Mouse (Mus musculus): ENCODE measurements around the gene Tead4.

DNA sequence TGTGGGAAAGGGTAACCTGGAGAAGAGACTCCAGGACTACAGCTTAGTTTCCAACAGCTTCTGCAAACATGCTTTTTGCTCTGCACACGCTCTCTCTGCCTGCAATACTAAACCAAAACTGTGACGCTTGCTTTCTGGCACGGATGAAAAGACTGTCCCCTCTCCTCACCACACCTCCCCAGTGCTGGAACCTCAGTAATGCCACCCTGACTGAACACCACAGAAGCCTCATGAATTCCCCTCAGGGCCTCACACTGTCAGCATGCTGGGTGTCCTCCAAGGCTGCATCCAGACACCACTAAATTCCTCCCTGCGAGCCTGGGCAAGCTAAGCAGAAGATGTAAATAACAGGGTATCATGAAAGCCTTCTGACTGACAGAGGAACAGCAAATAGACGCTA is 38.3 kb upstream of the Tead4 start:
- TF ChIP-seq FOSL1 (IDR thresholded peaks at IDR 0.05; ENCODE audit: insufficient read depth, low read length, poor library complexity, severe bottlenecking) (no peak), CTCF (IDR thresholded peaks at IDR 0.05; ENCODE audit: control insufficient read depth, insufficient read depth, insufficient read length) (no peak), MYOD1 (IDR thresholded peaks at IDR 0.05; ENCODE audit: control insufficient read depth, insufficient read length, low read depth) (no peak)

Data from C2C12 (cell line).